Mouse (Mus musculus) left cerebral cortex, adult 8-10 months (tissue): ENCODE measurements around the gene Sp140. TPM values are rescaled to one million over a fixed set of nuclear protein-coding genes. Genes with fewer than 3 reads are reported as not detected.
"Not testable (repeated sequence)": the region's sequence is repeated elsewhere in the genome, so short reads cannot be mapped to it uniquely, and the experiment has no call there.

Experiments
- DNase-seq, 2 experiments: peaks; one replicate each; pipeline ENCODE4 v3.0.0; 2022; ENCODE audit warnings: low spot score in 2 of 2
- total RNA-seq, 4 experiments: library from RNA; stranded (reverse); gene quantifications; 2 replicates each; pipeline ENCODE4 v1.2.4; 2022

The Sp140 gene
- 1 to 10 TPM in 3 of 4 experiments, under 1 TPM in 1; 0.82 to 6.1 (median 1.5) TPM for total RNA-seq

DNA sequence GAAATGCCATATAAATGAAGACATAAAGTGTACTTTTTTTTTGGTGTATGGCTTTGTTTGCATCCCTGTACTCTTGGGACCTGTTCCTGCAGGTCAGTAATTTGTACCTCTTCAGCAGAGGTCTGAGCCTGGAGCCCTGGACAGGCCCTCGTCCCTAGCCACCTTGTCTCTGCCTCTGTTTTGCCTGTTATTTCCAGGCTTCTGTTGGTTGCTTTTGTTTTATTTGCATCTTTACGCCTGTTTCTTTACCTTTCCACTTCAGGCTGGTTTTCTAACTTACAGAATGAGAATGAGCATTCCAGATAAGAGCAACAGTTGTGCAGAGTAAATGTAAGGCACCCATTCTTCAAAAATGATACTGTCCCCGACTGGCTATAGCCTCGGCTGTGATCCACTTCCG lies at the start of gene Sp140:
Gene Sp140, plus strand, starts transcription at position 301 of the 400 bp plus-strand sequence.
- DNase-seq: not testable (repeated sequence)

- peak in 1 of 2 experiments; percentile 7 for DNase-seq
Measured at GRCm38 (mm10) chr1:85555261-85555660, 44.9 kb upstream of the Sp140 start.

- DNase-seq: not testable (repeated sequence)
Measured at GRCm38 (mm10) chr1:85573554-85573953, 26.6 kb upstream of the Sp140 start.

- DNase-seq: not testable (repeated sequence)
Measured at GRCm38 (mm10) chr1:85575376-85575775, 24.8 kb upstream of the Sp140 start, which contains the start of gene G530012D18Rik. G530012D18Rik (plus strand) TSS chr1:85575676.

GRCm38 (mm10) chr1:85578372-85579010 lies 21.7 kb upstream of the Sp140 start:
- not testable (repeated sequence) for DNase-seq

- not testable (repeated sequence) for DNase-seq
Measured at GRCm38 (mm10) chr1:85579199-85580147, 20.7 kb upstream of the Sp140 start.

DNA sequence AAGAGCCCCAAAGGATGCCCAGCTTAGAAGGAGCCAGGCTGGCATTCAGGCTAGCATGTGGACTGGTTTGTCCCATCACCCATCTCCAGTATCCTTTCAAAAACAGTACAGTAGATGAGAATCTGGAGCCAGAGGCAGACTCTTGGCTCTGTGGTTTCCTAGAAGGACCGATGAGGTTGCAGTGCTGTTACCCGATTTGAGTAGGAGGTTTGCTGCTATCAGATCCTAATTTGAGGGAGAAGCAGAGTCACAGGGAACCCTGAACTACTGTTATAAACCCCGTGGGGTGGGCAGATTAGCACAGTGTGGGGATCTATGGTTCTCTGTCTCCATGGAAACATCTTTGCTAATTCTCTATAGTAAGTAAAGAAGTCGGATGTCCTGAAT lies 20.0 kb upstream of the Sp140 start:
- DNase-seq: not testable (repeated sequence)

GRCm38 (mm10) chr1:85580578-85580977 lies 19.6 kb upstream of the Sp140 start:
- not testable (repeated sequence) for DNase-seq

- DNase-seq: not testable (repeated sequence)
Measured at GRCm38 (mm10) chr1:85581518-85581917, 18.7 kb upstream of the Sp140 start.

- not testable (repeated sequence) for DNase-seq
Measured at GRCm38 (mm10) chr1:85588697-85589096, 11.5 kb upstream of the Sp140 start.

GRCm38 (mm10) chr1:85592526-85592925 lies 7.7 kb upstream of the Sp140 start:
- not testable (repeated sequence) for DNase-seq

GRCm38 (mm10) chr1:85598271-85599012 lies 1.7 kb upstream of the Sp140 start, which contains the start of gene Sp110:
Sp110 (minus strand) TSS chr1:85598817.
- DNase-seq: not testable (repeated sequence)

DNA sequence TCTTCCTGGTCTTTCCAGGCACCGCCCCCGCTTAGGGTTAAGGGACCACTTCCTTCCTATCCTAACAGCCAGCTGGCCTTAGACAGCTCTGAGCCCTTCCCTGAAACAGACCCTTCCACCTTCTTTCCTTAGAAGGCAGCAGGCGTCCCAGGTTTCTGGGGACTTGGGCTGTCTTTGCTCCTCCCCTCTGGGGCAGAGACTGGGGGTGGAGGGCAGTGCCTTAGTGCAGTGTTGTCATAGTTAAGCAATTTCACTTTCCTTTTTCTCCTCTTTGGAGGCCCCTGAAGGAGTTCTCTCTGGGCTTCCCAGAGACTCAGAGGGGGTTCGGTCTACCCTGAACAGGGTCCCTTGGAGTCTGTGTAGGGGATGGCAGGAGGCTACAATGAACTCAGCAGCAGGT lies 616 bp downstream of the Sp140 start:
- not testable (repeated sequence) for DNase-seq

- not testable (repeated sequence) for DNase-seq
Measured at GRCm38 (mm10) chr1:85604341-85604740, 4.2 kb downstream of the Sp140 start.

- not testable (repeated sequence) for DNase-seq
Measured at GRCm38 (mm10) chr1:85608361-85608760, 8.2 kb downstream of the Sp140 start.

DNA sequence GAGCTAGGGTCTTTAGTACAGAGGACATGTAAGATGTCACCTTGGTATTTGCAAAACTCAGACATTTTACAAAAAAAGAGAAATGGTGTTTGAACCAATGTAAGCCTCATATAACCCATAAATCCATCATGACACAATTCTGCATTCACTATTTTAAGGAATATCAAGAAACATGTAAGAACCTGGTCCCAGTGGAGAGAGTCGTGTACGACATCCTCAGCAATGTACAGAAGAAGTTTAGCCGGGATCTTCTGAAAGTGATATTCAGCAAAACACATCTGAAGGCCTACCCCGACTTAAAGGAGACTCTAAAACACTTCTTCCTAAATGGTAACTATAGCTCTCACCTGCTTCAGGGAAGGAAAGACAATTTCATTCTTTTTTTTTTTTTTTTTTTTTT lies 10.4 kb downstream of the Sp140 start:
- DNase-seq: not testable (repeated sequence)

GRCm38 (mm10) chr1:85615096-85615495 lies 14.9 kb downstream of the Sp140 start:
- DNase-seq: not testable (repeated sequence)

- DNase-seq: not testable (repeated sequence)
Measured at GRCm38 (mm10) chr1:85615819-85616218, 15.6 kb downstream of the Sp140 start.

DNA sequence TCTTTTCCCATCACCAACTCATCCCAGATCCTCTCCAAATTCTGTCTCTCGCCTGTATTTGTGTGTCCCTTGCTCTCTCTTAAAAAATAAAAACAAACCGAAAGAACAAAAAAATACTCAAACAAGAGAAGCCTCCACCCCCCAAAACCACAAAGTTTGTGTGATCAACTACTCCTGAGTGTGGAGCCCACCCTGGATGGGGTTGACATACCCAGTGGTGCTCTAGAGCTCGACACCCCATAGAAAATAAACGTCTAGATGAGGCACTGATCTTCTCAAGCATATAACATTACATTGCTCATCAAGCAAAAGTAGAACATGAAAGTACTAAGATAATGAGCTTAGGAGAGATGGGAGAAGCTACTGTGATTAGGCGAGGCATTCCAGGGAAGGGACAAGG lies 17.0 kb downstream of the Sp140 start:
- not testable (repeated sequence) for DNase-seq

GRCm38 (mm10) chr1:85618689-85619088 lies 18.5 kb downstream of the Sp140 start:
- not testable (repeated sequence) for DNase-seq

GRCm38 (mm10) chr1:85636936-85637335 lies 36.8 kb downstream of the Sp140 start:
- DNase-seq: not testable (repeated sequence)
